Mouse (Mus musculus): ENCODE measurements around the gene Macrod2. TPM values are rescaled to one million over a fixed set of nuclear protein-coding genes. Genes with fewer than 3 reads are reported as not detected.

Gene Macrod2
- total RNA-seq, 1 experiment from 2014 or later = 7.5 TPM

DNA sequence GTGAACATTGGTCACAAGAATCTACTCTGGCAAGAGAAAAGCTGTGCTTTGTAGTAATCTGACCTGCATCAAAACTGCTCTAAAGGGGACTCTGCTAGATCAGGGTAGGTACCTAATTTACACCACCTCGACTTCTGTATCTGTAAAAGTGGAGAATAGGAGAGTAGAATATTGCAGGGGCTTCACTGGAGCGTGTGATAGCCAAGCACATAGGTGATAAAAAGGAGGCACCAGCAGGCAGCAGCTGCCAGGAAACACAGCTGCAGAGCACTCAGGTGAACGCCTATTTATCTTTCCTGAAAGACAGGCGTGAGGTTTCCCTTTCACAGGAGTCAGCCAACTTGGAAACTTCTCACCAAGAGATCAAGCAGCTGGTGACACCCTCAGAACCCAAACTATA lies 1855.3 kb downstream of the Macrod2 start:
- no peak for DNase-seq

DNA sequence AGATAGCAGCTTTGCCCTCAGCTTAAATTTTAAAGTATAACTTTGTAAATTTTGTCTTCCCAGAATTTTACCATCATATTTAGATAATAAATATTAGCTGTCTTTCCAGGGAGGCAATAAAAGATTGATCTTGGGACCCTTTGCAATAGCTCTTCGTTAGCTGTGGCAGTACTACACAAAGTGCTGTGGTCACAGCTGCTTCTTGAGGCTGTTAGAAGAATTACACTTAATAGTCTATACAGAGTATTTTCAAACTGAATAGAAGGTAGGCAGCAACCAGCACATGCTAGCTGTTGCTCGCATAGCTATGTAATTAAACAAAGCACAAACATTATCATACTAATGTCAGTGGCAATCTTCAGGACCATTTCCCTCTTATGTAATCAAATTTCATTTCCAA lies 1856.4 kb downstream of the Macrod2 start:
- DNase-seq = no peak

DNA sequence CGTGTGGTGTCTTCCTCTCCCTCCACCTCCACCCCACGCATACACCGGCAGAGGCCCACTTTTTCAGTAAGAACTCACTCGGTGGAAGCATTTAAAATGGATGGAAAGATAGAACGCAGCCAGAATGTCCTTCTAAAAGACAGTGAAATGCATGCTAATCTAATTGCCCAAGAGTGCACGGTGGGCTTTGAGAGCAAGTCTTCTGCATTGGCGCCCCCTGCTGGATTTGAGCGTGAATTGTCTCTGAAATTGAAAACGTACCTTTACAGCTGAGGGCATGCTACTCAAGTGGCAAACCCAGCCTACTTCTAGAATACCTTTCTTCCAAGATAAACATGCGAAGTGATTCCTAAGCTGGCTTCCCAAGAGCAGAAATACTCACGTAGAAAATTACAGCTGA lies 1858.8 kb downstream of the Macrod2 start:
- peak; percentile 74 for DNase-seq

DNA sequence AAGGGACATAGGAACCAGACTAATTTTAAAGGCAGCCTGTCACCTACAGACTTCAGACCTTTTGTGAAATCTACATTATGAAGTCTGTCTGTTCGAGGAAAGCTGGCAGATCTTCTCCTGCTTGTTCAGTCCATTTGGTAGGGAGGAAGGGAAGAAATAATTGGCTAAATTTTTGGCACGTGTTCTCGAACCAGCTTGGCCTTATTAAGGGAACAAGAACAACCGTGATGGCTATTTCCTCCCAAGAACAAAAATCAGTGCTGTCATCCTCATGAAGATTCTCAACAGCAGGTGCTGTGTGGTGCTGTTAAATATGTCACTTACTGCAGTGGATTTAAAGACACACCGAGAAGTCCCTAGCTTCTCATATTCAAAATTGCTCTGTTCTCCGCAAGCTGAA lies 1859.5 kb downstream of the Macrod2 start:
- no peak for DNase-seq

DNA sequence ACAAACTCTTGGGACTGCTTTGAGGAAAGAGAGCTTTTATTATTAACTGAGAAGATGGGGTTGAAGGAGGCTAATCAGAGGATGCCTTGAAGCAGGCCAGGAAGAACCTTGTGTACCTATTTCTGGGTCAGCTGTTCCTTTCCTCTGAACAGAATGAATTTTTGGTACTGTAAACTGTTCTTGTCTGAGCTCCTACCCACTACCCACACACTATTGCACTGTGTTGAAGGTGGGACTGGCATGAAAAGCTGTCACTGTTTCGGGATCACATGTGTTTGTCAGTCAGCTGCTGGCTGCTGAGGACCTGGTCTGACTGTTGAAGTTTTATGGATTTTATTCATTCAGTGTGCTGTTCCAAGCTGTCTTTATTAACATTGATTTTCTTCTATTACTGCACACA lies 1862.4 kb downstream of the Macrod2 start:
- no peak for DNase-seq

DNA sequence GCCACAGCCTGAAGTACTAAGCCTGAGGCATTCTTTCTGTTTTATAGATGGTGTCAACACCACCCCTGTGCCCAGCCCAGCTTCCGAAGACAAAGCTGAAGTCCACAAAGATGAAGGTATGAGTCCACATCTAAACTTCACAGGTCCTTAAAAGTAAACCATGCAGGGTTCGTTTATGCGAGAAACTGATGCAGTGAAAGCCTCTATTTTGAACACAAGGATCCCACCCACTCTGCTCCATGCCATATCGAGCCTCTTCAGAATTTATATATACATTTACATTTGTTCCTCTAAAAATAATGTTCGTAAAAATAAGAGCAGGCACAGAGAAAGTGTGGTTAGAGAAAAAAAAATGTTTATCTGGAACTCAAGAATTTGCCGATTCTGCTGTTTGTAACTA lies 1865.9 kb downstream of the Macrod2 start:
- DNase-seq = no peak

DNA sequence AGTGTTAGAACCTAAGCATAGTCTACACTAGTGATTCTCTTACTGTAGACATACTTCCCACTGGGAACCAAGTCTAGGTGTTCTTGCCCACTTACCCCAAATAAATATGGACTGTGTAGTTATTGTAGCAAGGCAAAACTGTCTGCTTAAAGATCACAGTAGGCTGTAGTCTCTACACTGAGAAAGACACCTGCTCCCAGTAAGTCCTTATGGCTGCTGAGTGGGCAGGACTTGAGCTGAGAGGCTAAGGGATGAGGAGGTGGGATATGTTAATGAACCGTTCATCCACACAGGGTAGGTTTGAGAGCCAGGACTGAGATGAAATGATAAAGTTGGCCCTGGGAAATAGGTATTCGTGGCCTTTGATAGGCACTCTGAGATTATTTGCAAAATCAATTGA lies 1869.6 kb downstream of the Macrod2 start:
- no peak for DNase-seq

DNA sequence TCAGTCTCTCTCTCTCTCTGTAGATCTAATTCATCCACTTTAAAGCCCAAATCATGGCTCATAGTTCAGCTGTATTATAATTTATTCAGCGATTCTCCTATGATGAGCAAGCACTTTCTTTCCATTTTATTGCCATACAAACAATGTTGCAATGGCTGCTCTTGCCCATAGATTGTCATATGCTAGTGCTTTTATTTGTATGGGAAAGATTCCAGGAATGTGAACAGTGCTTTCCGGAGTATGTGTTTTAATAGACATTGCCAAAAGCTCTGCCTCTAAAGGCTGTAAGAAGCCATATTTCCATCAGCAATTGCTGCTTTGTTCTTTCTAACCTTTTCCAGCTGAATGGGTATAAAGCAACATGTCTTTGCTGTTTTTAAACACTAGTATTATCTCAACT lies 1872.7 kb downstream of the Macrod2 start:
- DNase-seq = no peak

DNA sequence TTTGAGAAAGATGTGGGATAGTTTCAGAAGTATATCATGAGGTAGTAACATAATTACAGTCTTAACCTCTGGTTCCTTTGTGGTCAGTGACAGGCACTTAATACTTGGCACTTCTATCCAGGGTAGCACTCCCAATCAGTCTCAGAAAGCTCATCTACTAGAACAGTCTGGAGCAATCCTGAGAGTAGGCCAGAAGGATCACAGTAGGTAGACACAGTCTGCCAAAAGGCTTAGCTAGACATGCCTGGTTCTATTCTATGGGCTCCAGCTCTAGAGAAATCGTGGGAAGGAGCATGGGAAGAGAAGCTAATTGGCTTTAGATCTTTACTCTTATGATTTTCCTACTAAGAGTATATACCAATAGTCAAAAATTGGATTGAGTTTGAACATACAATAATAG lies 1891.7 kb downstream of the Macrod2 start:
- no peak for DNase-seq

DNA sequence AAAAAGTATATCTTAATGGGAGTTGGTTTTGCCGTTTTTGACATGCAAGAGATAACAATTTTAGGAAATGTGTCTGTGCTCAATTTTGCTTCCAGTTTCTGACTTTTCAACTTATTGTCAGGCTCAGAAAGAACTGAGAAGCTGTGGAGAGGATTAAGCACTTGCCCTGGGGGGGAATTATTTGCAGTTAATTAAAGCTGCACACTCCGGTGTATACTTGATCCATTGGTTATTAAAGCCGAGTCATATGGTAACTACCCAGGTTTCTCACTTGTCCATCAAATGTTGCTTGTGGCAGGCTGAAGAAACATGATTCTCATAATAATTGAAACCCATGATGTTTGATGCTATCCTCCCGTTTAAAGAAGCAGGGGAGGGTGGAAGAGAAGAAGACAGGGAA lies 1899.7 kb downstream of the Macrod2 start:
- no peak for DNase-seq

DNA sequence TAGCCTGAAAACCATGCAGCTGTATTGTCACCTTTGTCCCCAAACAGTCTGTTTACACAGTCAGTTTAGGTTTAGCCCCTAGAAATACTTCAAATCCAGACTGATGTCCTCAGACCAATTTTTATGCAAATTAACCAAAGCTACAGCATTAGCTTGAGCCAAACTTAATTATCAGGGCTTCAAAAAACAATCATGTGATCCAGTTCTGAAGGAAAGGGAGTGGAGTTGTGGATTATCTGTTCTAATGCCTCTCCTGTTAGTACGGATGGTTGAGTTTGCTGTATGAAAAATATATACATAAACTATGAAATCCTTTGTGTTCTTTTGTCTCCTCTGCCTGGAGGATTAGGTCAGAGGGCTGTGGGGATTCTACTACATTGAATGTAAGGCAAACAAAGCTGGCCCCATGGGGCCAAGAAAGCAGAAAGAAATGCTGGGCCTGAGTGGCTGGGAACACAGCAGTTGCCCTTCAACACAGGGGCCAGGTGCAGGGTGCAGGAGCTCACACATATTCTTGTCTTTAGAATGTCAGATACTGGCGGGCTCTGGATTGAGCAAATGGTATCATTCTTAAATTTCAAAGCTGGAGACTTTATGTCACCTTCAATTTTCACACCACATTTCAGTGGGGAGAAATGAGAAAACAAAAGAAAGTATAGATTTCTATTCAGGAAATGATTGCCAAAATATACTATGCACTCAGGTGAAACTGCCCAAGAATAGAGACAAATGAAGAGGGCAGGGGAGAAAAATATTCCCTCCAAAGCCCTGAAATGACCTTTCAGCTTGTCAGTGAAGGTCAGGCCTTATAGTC lies 1908.2 kb downstream of the Macrod2 start:
- DNase-seq = no peak

DNA sequence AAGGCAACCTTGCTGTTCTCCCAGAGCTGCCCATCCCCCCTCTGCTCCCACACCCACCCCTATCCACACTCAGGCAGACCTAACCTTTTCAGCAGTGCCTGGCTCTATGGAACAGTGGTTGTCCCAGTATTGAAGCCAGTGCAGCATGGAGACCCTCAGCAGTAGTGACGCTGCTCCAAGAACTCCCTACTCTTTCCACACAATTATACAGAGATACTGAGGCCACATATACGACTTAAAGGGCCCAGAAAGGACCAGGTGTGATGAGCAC lies 1908.7 kb downstream of the Macrod2 start:
- DNase-seq = no peak

DNA sequence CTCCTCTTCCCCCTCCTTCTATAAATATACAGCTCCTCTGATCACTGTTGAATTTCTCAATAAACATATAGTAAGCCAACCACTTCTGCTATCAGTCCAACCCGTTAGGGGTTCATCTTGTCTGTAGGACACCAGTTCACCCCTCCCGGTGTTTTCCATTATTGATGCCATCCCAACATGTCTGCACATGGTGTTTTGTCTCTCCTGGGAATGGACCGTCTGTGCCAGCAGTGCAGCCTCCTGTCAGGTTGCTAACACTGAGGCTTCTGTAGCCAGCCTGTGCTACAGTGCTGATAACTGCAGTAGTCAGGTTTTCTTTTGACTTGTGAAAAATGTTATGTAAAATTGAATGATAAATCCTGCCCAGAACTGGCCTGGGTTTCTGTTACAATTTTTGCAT lies 1928.0 kb downstream of the Macrod2 start:
- no peak for DNase-seq

DNA sequence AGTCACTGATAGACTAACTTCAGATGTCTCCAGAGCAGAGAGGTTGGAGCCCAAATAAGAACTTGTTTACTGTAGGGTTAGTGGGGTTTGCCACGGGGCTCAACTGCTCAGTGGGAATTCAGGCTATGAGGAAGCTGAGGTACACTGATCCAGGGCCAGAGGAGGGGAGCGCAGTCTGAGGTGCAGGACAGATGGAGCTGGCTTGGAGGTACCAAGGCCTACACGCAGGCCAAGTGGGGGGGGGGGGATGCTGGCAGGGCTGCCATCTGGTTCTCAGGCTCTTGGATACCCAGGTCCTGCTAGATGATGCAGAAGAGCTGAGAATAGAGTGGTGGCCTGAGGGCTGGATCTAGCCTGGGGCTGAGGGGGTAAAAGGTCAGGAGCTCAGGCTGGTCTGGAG lies 1931.6 kb downstream of the Macrod2 start:
- DNase-seq = no peak

DNA sequence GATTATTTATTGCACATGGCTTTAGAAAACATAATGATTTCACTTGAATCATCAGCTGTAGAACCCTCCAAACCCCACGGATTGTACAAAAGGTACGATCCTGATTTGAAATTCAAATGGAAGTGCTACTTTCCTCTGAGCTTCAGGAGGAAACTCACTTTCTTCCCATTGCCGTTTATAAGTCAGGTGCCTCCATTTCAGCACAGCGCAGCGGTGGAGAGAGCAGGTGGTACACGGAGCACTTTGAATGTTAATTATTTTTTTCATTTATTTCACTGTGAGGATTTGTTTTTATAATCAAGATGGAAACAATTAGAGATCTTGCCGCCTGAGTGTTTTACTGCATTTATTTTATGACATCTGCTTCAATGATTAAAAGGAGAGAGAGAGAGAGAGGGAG lies 1934.7 kb downstream of the Macrod2 start:
- no peak for DNase-seq

DNA sequence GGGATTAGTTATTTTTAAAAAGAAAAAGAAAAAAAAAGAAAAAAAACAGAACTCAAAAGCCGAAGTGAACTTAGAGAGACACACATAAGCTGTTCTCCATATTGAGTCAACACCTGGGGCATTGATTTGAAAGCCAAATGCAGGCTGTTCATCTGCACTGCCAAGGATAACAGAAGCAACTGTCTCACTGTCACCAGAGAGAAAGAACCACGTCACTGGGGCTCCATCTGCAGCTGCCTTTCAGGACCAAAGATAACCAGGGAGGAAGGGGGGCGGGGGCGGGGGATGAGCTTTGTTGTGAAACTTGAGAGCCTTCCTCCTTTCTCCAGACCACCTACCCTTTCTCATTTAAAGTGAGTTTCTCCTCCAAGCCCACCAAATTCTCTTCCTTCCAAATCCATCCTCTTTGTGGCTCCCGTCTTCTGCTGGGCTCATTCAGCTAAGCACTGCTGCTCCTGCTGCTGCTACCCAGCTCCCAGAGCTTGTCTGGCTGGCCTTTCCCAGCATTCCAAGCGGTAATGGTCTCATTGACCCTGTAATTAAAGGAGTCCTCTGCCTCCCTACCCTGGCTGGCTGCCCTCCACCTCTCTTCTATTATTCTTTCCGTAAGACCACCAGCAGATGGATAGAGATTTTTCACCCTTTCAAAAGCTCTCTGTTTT lies 1939.5 kb downstream of the Macrod2 start:
- DNase-seq = no peak

DNA sequence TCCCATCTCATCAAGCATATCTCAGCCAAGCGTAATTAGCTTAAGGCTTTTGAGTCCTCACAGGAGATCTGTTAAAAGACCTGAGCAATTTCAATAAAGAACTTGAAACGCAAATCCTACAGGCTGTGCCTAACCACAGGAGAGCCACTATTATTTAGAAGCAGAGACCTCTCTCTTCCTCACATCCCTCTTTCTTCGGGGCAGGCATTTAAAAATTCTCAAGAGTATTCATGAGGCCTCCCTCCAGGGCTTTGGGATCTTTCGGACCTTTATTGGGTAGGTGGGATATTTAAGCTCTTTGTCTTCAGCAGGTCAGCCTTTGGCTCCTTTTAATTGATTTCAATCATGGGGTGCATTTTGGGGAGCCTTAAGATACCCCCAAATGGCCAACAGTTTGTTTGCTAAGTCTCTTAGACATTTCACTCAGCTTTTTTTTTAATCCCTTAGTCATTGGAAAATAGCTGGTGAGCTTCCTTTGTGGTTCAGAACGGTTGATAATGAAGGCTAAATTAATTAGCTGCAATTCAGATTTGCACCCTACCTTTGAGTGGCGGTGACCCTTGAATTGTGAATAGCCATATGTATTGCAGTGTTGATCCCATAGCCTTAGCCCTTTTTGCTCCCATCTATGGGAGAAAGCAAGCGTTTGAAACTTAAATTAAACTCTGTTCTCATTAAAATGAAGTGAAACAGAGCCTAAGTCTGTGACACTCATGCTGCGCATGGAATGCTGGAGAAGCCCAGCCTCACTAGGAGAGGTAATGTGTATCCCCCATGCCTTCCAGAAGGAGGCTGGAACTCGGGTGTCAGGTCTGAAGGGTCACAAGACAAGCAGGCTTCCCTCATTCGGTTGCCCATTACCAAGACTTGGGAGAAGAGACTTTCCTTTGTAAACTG lies 1940.2 kb downstream of the Macrod2 start:
- DNase-seq = no peak

DNA sequence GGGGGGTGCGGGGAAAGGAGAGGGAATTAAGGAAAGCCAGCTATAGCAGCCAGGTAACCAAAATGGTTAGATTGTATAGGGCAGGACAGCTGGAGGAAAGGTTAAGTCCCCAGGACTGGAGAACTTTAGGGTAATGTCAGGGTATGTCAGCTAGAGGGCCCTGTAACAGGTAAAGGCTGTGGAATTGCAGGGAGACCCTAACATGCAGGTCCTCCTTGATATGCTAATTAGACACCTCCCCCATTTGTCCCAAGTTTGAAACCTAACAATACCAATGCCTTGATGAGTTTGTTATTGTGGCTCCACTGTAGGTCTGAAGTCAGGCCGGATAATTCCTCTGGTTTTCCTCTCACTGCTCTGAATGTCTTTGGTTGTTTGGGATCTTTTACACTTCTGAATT lies 1948.9 kb downstream of the Macrod2 start:
- no peak for DNase-seq

DNA sequence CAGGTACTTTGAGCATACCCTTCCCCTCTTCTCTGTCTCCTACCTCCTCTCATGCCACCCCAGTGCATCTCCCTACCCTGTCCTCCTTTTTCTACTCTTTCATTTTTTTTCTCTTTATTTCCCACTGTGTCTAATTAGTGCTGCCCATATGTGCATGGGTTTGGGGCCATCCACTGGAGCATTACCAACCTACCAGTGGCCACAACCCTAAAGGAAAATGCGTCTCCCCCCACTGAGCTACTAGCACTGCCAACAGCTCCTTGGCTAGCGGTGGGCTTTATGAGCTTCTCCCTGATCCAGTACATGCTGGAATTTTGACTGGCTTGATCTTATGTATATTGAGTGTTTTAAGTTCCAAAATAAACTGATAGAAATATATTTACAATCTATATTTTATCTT lies 1949.6 kb downstream of the Macrod2 start:
- no peak for DNase-seq

DNA sequence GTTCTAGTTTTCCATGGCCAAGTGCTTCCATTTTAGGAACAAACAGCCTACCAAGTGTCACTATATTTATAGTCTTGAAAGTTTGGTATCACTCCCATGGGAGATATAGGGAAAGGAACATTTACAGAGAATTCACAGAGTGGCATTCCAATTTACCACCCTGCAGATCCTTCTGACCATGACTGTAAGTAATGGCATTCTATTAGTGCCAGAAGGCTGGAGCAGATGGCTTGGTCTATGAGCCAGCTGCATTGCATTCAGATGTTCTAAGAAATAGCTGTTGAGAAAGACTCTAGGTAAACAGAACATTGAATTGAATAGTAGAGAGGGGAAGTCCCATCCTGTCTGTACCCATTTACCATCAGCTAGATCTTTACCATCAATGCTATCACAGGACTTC lies 1954.7 kb downstream of the Macrod2 start:
- DNase-seq = no peak

DNA sequence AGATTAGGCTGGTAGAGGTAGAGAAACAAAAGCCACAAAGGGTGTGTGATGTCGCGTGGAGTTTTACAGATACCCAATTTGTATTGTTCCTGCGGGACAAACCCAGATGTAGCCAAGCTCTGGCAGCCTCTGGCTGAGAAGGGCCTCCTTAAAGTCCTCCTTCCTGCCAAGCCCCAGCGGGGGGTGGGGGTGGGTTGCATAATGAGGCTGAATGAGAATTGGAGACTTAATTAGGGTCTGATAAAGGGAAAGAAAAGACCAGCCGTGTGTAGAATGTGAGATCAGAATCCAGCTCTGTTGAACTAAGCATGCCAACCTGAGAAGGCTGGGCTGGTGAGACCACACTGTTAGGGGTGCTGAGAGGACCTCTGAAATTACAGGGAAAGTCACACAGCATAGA lies 1967.8 kb downstream of the Macrod2 start:
- DNase-seq = no peak

DNA sequence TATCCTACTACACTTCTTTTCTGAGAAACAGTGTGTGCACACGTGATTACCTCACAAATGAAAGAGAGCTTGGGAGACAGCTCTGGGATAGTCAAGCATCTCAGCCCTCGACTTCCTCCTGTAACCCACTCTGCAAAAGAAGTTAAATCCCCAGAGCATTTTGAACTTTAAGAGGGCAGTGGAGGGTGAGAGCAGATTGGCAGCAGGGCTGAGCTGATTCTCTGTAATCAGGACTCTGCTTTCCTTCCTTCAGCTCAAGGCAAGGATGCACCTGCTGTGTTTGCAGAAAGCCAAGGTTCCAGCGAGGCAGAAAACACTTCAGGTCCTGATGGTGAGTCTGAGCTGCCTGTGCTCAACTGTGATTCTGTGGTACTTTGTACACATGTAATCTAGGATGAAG lies 1978.9 kb downstream of the Macrod2 start:
- DNase-seq = no peak

DNA sequence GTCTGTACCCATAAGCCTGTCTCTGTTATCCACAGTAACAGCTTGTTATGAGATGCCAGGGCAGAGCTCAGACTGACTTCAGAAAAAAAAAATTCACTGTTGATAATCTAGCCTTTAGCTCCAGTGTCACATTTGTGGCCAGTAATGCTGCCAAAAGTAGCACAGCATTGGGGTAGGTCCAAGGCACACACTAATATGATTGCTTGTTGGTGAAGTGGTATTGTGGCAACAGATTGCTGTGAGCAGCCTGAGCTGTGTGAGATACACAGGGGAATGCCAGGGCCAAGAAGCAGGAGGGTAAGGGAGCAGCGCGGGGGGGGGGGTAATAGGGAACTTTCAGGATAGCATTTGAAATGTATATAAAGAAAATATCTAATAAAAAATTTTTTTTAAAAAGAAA lies 1985.5 kb downstream of the Macrod2 start:
- DNase-seq = no peak

Data from adrenal gland, postnatal 14 days (tissue).